Mouse (Mus musculus) central nervous system, embryonic 14 days (tissue): ENCODE results near the gene Rps28. TPM values are rescaled to one million over a fixed set of nuclear protein-coding genes. Genes with fewer than 3 reads are reported as not detected.

Source experiments
- polyA plus RNA-seq: library from polyadenylated mRNA; depleted of rRNA; stranded (reverse); fragments of >200 nt; gene quantifications from 2 replicates; pipeline ENCODE4 v1.2.3, GENCODE M21; 2012; rRNA removed

Rps28 gene
- polyA plus RNA-seq, result 1,052 and 1,113 TPM in 2 replicates

DNA sequence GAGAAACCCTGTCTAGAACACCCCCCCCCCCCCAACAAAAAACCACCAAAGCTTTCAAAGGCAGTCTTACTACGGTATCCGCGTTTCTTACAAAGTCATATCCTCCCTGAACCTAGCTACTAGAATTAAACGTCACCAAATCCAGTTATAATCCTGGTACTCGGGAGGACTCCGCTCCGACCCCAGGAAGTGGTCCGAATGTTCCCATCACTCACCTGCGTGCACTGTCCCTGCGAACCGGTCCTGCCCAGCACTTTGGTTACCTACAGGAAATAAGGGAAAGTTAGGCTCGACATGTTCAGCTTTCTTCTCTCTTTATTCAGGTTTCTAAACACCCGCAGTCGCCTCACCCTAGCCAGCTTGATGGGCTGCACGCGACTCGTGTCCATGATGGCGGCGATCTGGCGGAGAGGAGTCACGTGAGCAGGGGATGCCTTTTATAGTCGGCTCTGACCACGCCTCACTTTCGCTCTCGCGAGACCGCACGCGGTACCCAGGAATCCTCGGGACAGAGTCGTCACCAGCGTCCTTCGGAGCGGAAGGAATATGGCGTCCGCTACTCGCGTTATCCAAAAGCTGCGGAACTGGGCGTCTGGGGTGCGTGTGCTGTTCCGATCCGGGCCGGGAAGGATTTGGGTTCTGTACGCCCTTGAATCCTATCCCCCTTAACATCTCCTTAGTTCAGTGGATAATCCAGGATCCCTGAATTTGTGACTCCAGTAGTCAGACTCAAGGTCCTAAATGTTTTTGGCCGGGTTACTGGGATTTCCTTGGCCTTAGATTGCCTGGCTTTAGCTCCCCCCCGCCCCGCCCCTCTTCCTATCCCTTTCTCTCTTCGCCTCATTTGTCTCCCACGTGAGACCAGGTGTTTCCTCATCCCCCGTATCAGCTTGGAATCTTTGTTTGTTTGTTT is at the start of gene Rps28, which contains the start of gene Ndufa7:
Rps28 (minus strand) TSS at position 479 of the 913 bp plus-strand sequence.
Ndufa7 (plus strand) TSS at position 489 of the 913 bp plus-strand sequence.

DNA sequence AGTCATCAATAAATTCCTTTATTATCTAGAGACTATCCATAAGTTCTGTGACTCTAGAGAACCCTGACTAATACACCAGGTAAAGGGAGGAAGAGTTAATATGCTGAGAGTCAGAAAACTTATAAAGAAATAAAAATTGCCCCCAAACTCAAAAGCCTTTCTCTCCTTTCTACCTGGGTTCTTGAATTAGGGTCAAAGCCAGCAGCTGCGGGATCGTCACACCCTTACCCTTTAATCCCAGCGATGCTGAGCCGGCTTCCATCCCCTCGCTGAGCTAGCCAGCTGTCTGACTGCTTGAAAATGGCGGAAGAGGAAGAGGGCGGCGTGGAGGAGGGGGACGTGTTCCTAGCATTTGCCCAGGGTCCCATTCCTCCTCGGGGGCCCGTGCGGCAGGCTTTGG is 49.2 kb upstream of the Rps28 start, which contains the start of gene Gm7029:
Gm7029 (plus strand) TSS at position 301 of the 400 bp plus-strand sequence.

DNA sequence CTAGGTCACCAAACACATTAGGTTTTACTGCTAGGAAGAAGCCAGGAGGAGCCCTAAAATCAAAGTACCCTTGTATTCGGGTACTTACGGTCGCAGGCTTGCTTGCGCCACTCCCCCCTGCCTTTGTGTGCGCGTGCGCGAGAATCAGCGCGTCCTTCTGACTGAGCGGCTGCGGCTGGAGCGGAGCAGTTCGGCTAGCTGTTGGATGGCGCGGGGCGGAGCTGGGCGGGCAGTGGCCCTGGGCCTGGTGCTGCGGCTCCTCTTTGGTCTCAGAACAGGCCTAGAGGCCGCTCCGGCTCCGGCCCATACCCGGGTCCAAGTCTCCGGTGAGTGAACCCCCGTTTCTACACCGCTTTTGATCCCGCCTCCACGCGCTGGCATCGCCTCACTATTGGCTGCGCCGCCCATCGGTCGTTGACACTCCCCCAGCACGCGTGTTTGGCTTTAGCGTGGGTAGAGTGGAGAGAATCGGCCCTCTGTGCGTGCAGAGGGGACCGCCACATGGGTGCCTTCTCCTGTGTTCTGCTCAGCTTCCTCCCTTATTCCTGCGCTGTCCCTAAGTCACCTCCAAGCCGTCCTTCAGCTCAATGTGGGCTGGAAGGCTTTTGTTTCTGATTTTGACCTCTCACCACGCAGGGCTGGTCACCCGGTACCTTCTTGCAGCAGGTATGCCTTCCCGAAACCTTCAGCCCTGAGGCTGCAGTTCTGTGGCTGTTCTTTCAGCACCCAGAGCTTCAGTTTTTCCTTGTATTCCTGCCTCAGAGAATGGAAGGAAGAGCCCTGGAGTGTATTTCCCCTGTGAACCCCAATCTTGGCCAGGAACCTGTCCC is 18.8 kb upstream of the Rps28 start, which contains the start of gene Cd320:
Cd320 (plus strand) TSS at position 126 of the 830 bp plus-strand sequence.

GRCm38 (mm10) chr17:33810334-33811141 is 13.8 kb downstream of the Rps28 start, which contains the start of gene Kank3:
Gene Kank3, plus strand, starts transcription at chr17:33810519.

DNA sequence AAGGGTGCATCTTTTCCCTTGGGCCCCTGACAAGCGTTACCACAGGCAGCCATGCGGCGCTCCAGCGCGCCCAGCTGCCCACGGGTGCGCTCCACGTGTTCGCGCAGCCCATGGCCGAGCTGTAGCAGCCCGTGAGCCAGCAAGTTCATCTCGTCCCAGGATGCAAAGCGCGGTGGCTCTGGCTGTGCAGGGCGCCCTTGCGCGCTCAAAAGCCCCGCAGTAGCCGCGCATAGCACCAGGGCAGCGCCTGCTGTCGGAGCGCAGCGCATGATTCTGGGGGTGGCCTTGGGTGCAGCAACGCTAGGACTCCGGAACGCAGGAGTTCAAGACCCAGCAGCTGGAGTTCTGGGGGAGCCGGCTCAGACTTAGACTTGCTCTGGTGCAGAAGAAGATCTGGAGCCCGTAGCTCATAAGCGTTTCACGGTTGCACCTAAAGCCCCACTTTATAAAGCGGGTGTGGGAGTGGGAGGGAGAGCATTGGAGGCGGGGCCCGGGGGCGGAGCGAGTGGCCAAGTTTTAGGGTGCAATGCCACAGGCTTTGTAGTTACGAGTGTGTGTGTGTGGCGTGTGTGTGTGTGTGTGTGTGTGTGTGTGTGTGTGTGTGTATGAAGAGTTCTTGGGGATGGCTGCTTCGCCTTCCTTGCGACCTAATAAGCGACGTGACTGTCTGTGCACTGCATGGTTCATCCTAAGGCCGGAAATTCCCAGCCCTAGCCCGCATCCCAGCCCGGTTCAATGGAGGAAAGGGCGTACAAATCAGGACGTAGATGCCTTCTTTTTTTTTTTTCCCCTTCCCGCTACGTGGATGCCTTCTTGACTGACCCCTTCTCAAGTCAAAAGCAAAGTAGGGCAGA is 43.0 kb downstream of the Rps28 start, which contains the start of gene Angptl4:
Angptl4 (minus strand) TSS at position 707 of the 854 bp plus-strand sequence.

Other genes starting within 250 kb of the Rps28 start
- gene Zfp414, start 195.5 kb downstream of the Rps28 start, polyA plus RNA-seq, result 119 and 126 TPM in 2 replicates
- gene Pram1, start 186.5 kb downstream of the Rps28 start, polyA plus RNA-seq, result 0.96 and 1.2 TPM in 2 replicates
- gene Hnrnpm, start 137.7 kb downstream of the Rps28 start, polyA plus RNA-seq, result 346 and 372 TPM in 2 replicates
- gene March2, start 105.9 kb downstream of the Rps28 start, polyA plus RNA-seq, result 54.7 and 54.9 TPM in 2 replicates
- 492 and 498 TPM in 2 replicates for gene Rab11b, start 64.0 kb downstream of the Rps28 start, polyA plus RNA-seq
- 8.6 and 13.8 TPM in 2 replicates for gene Angptl4, start 42.7 kb downstream of the Rps28 start, polyA plus RNA-seq
- 60.8 and 64.1 TPM in 2 replicates for gene Kank3, start 14.0 kb downstream of the Rps28 start, polyA plus RNA-seq
- 340 and 356 TPM in 2 replicates for gene Ndufa7, start within 50 bp of the Rps28 start, polyA plus RNA-seq
- 41.3 and 46.5 TPM in 2 replicates for gene Cd320, start 18.5 kb upstream of the Rps28 start, polyA plus RNA-seq
- not detected in 2 replicates for gene Gm7029, start 49.3 kb upstream of the Rps28 start, polyA plus RNA-seq
- 32.6 and 40.9 TPM in 2 replicates for gene Kifc1, start 66.1 kb upstream of the Rps28 start, polyA plus RNA-seq
- gene Platr17, start 80.6 kb upstream of the Rps28 start, polyA plus RNA-seq, result 0.25 and 0.29 TPM in 2 replicates
- 46.3 and 50.1 TPM in 2 replicates for gene Daxx, start 84.9 kb upstream of the Rps28 start, polyA plus RNA-seq
- gene Tapbp, start 91.3 kb upstream of the Rps28 start, polyA plus RNA-seq, result 13.9 and 20.8 TPM in 2 replicates
- gene Zbtb22, start 91.3 kb upstream of the Rps28 start, polyA plus RNA-seq, result 34.5 and 40.6 TPM in 2 replicates
- 230 and 252 TPM in 2 replicates for gene Rgl2, start 105.0 kb upstream of the Rps28 start, polyA plus RNA-seq
- 113 and 115 TPM in 2 replicates for gene Pfdn6, start 115.8 kb upstream of the Rps28 start, polyA plus RNA-seq
- gene Wdr46, start 116.1 kb upstream of the Rps28 start, polyA plus RNA-seq, result 27.4 and 27.8 TPM in 2 replicates
- 9.3 and 9.5 TPM in 2 replicates for gene B3galt4, start 126.9 kb upstream of the Rps28 start, polyA plus RNA-seq
- gene Vps52, start 131.2 kb upstream of the Rps28 start, polyA plus RNA-seq, result 63.4 and 64.7 TPM in 2 replicates
- gene Rps18, start 131.4 kb upstream of the Rps28 start, polyA plus RNA-seq, result 1,006 and 1,081 TPM in 2 replicates
- gene H2-K1, start 175.8 kb upstream of the Rps28 start, polyA plus RNA-seq, result 27.6 and 29.7 TPM in 2 replicates
- gene Ring1, start 200.1 kb upstream of the Rps28 start, polyA plus RNA-seq, result 62.7 and 65.1 TPM in 2 replicates
- 115 and 118 TPM in 2 replicates for gene H2-Ke6, start 203.5 kb upstream of the Rps28 start, polyA plus RNA-seq
- 113 and 136 TPM in 2 replicates for gene Slc39a7, start 207.1 kb upstream of the Rps28 start, polyA plus RNA-seq
- 88.3 and 91.0 TPM in 2 replicates for gene Rxrb, start 207.2 kb upstream of the Rps28 start, polyA plus RNA-seq
- gene Col11a2, start 214.9 kb upstream of the Rps28 start, polyA plus RNA-seq, result 13.9 and 70.2 TPM in 2 replicates